Mouse (Mus musculus) bone marrow macrophage, adult 2 months (primary cell): ENCODE measurements around the gene Tmem41b. TPM values are rescaled to one million over a fixed set of nuclear protein-coding genes. Genes with fewer than 3 reads are reported as not detected.

Source experiments
- H3K27ac ChIP-seq: 2 replicates; pipeline ENCODE4 v1.5.1; 2012; ENCODE audit warnings: low read depth, low read length; ENCODE audit not compliant: insufficient read depth
- H3K4me1 ChIP-seq: 2 replicates; pipeline ENCODE4 v1.6.1; 2012; ENCODE audit warnings: low read length; ENCODE audit not compliant: control insufficient read depth, insufficient read depth
- H3K4me3 ChIP-seq: 2 replicates; pipeline ENCODE4 v1.5.1; 2012; ENCODE audit warnings: mild to moderate bottlenecking, low read length, moderate library complexity; ENCODE audit not compliant: insufficient read depth
- CTCF ChIP-seq: IDR thresholded peaks from 2 replicates; pipeline ENCODE4 v1.5.1; 2012; ENCODE audit warnings: low read depth, mild to moderate bottlenecking, low read length, moderate library complexity
- POLR2A ChIP-seq: IDR thresholded peaks from 2 replicates; pipeline ENCODE4 v1.6.1; 2012; ENCODE audit warnings: mild to moderate bottlenecking, low read depth, low read length, borderline replicate concordance
- polyA plus RNA-seq: library from polyadenylated mRNA; stranded (reverse); fragments of >200 nt; gene quantifications from 2 replicates; pipeline ENCODE4 v1.2.4, GENCODE M21; 2012; ENCODE audit not compliant: missing spikeins, insufficient read depth, insufficient read length

The Tmem41b gene
- polyA plus RNA-seq, 1 experiment: 47.3 TPM

- H3K4me3 ChIP-seq: peak overlapping the region; percentile 67
- peaks cover 9% of the 10 kb centered on the region for H3K4me1 ChIP-seq
- TF ChIP-seq POLR2A (no peak), CTCF (no peak)
- H3K27ac ChIP-seq: peak overlapping the region; percentile 9; the same call in 1 of the 2 replicates
These were observed 26.0 kb downstream of the Tmem41b start for GRCm38 (mm10) chr7:109960613-109961154.

GRCm38 (mm10) chr7:109959716-109960612 lies 26.8 kb downstream of the Tmem41b start, which contains the start of gene Dennd5a:
Gene Dennd5a (minus strand): TSS chr7:109960470.
- TF ChIP-seq POLR2A (no peak), CTCF (no peak)
- Histone ChIP-seq H3K27ac (peak within 1 kb of the TSS; percentile 92), H3K4me3 (peak within 1 kb of the TSS; percentile 67), H3K4me1 (peaks cover 13% of the 10 kb centered on the region)

- H3K4me3 ChIP-seq: peak overlapping the region; percentile 67
- peak overlapping the region; percentile 92 for H3K27ac ChIP-seq
- H3K4me1 ChIP-seq: peaks cover 20% of the 10 kb centered on the region
- TF ChIP-seq POLR2A (no peak), CTCF (no peak)
These were observed 27.6 kb downstream of the Tmem41b start for GRCm38 (mm10) chr7:109958843-109959715.

DNA sequence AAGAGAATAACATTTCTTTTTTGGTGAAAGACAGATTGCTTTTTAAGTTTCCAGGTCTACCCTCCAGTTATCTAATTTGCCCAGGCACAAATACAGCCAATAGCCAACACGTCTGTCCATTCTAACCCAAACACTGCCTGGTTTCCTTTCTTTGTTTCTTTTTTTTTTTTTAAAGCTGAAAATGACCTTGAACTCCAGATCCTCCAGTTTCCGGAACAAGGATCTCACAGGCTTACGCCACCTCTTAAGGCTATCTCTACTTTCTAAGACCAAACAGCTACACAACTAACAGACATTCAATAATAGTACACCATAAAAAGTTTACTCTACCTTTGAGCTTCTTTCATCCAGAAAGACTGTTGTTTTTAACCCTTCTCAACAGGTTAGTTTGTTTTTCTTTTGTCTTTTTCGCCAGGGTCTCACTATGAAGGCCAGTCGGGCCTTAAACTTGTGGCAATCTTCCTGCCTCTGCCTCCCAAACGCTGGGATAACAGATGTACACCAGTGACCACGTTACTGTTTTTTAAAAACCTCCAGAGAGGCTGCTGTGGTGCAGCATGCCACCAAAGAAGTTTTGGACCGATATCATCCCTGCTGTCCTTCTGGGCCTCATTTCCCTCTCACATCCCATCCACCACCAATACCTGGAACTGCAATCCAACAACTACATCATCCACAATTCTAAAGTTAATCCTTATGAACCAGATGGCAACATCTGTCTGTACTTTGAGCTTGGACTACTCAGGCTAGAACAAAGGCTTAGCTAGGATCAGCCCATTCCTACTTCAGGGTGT lies 28.5 kb downstream of the Tmem41b start:
- peaks cover 22% of the 10 kb centered on the region for H3K4me1 ChIP-seq
- H3K4me3 ChIP-seq: peak overlapping the region; percentile 67
- TF ChIP-seq CTCF (no peak), POLR2A (no peak)
- no peak overlapping the region for H3K27ac ChIP-seq

GRCm38 (mm10) chr7:109954622-109955401 lies 31.9 kb downstream of the Tmem41b start:
- Histone ChIP-seq H3K27ac (no peak overlapping the region), H3K4me3 (no peak overlapping the region)
- TF ChIP-seq CTCF: no peak
- no peak for TF ChIP-seq POLR2A

GRCm38 (mm10) chr7:109951297-109951696 lies 35.4 kb downstream of the Tmem41b start:
- no peak for TF ChIP-seq POLR2A
- TF ChIP-seq CTCF: no peak
- Histone ChIP-seq H3K27ac (no peak overlapping the region), H3K4me1 (peaks cover 13% of the 10 kb centered on the region), H3K4me3 (no peak overlapping the region)

More at GRCm38 (mm10) chr7:109954622-109955401, 31.9 kb downstream of the Tmem41b start:
- peaks cover 22% of the 10 kb centered on the region for H3K4me1 ChIP-seq

GRCm38 (mm10) chr7:109944421-109945034 lies 42.2 kb downstream of the Tmem41b start:
- no peak for TF ChIP-seq POLR2A
- no peak for TF ChIP-seq CTCF
- no peak overlapping the region for H3K4me3 ChIP-seq
- H3K27ac ChIP-seq: no peak overlapping the region
- peaks cover 8% of the 10 kb centered on the region for H3K4me1 ChIP-seq

GRCm38 (mm10) chr7:109929628-109930027 lies 57.1 kb downstream of the Tmem41b start:
- Histone ChIP-seq H3K4me1 (no peaks in the 10 kb centered on the region), H3K27ac (no peak overlapping the region), H3K4me3 (no peak overlapping the region)
- TF ChIP-seq CTCF (no peak), POLR2A (no peak)
